In genomic region chrX:145461339-145461738, GRCm38 (mm10) we compare ENCODE assay signal across 16 mouse cellular contexts. TPM values are rescaled to one million over a fixed set of nuclear protein-coding genes. Genes with fewer than 3 reads are reported as not detected.
A peak's percentile ranks its signal among the peaks of the same experiment; 100 is the strongest.
DNase-seq lines count a peak whose midpoint lies in the region.
"Had no signal": no experiment of that assay in that cellular context is flagged by ENCODE, and none has a peak within 500 bp of the region (broad histone marks: within the 10 kb centered on the region; RNA-seq: fewer than 3 reads in every experiment).

No protein-coding gene starts in this region.

- intact Hi-C loops in heart, postnatal 10 days (cut with DNase I), result no loop called here

- DNase-seq in adrenal gland, postnatal 36 days, result peak; percentile 8 to 47
- no peak for DNase-seq in adrenal gland, adult 8-10 months
- DNase-seq in 3134 (ENCODE audit: extremely low read depth, insufficient read length, low spot score) (peak; percentile 16), 3T3-L1 (ENCODE audit: low read depth, low spot score) (peak; percentile 76), NIH3T3 (ENCODE audit: low read depth) (peak; percentile 62)
- no peak for DNase-seq in heart, postnatal 10 days
- DNase-seq in urinary bladder, adult 2 months (ENCODE audit: low spot score), result no peak
- DNase-seq: adrenal gland, postnatal 10 days; cerebellum, adult 18-20 months; cerebellum, adult 9-11 months; cerebellum, postnatal 36 days; gastrocnemius, adult 2 months; gastrocnemius, postnatal 36 days; heart, adult 11 months; heart, postnatal 4 days; kidney, adult 18-20 months had no signal

RNA-seq across cellular contexts. Expression of gene Amot, which starts 43.6 kb away (rescaled TPM):
- total RNA-seq in adrenal gland, postnatal 36 days (2021), result 1 to 10 TPM; 6.8 to 7.0 TPM
- total RNA-seq in adrenal gland, adult 8-10 months (2022), result 1 to 10 TPM; 5.1 to 8.7 (median 8.1) TPM
- 1 to 10 TPM; 7.3 to 8.0 TPM for total RNA-seq in heart, postnatal 10 days (2021)
- 2.3 and 3.5 TPM in 2 replicates for polyA plus RNA-seq in urinary bladder, adult 2 months (2012; rRNA removed)

Comparison
In these comparisons a context has a peak if more than half of its experiments do, and no peak if none do; other contexts are left out.
1. DNase-seq: peak in adrenal gland, postnatal 36 days (2 of 2), 3134 (single experiment), 3T3-L1 (single experiment) and NIH3T3 (single experiment); none in adrenal gland, adult 8-10 months (single experiment), heart, postnatal 10 days (0 of 2) and urinary bladder, adult 2 months (single experiment).